Mouse (Mus musculus): ENCODE measurements around the gene Gse1.
A peak's percentile ranks its signal among the peaks of the same experiment; 100 is the strongest.

The Gse1 gene

GRCm38 (mm10) chr8:120428492-120428891 lies 200.2 kb downstream of the Gse1 start:
- no peak for DNase-seq

GRCm38 (mm10) chr8:120429116-120429515 lies 200.9 kb downstream of the Gse1 start:
- DNase-seq = no peak

- no peak for DNase-seq
Measured at GRCm38 (mm10) chr8:120431042-120431441, 202.8 kb downstream of the Gse1 start.

GRCm38 (mm10) chr8:120432438-120432837 lies 204.2 kb downstream of the Gse1 start:
- peak in 1 of 2 experiments; percentile 26 for DNase-seq

- DNase-seq = peak in 1 of 2 experiments; percentile 24
Measured at GRCm38 (mm10) chr8:120433143-120433542, 204.9 kb downstream of the Gse1 start.

- DNase-seq = peak; percentile 36 to 76
Measured at GRCm38 (mm10) chr8:120433734-120434133, 205.5 kb downstream of the Gse1 start.

GRCm38 (mm10) chr8:120435781-120436180 lies 207.5 kb downstream of the Gse1 start:
- no peak for DNase-seq

- no peak for DNase-seq
Measured at GRCm38 (mm10) chr8:120436491-120437030, 208.3 kb downstream of the Gse1 start.

- no peak for DNase-seq
Measured at GRCm38 (mm10) chr8:120437207-120437606, 209.0 kb downstream of the Gse1 start.

- DNase-seq = peak; percentile 84 to 88
Measured at GRCm38 (mm10) chr8:120437666-120438395, 209.6 kb downstream of the Gse1 start.

- DNase-seq = peak in 1 of 2 experiments; percentile 60
Measured at GRCm38 (mm10) chr8:120439309-120439708, 211.1 kb downstream of the Gse1 start.

GRCm38 (mm10) chr8:120440739-120441138 lies 212.5 kb downstream of the Gse1 start:
- DNase-seq = no peak

- DNase-seq = no peak
Measured at GRCm38 (mm10) chr8:120441637-120442036, 213.4 kb downstream of the Gse1 start.

- peak in 1 of 2 experiments; percentile 62 for DNase-seq
Measured at GRCm38 (mm10) chr8:120442306-120443003, 214.2 kb downstream of the Gse1 start.

GRCm38 (mm10) chr8:120445249-120445648 lies 217.0 kb downstream of the Gse1 start:
- no peak for DNase-seq

- no peak for DNase-seq
Measured at GRCm38 (mm10) chr8:120448131-120448530, 219.9 kb downstream of the Gse1 start.

- DNase-seq = no peak
Measured at GRCm38 (mm10) chr8:120449139-120449538, 220.9 kb downstream of the Gse1 start.

GRCm38 (mm10) chr8:120449608-120450031 lies 221.4 kb downstream of the Gse1 start:
- peak in 1 of 2 experiments; percentile 65 for DNase-seq

GRCm38 (mm10) chr8:120452111-120452510 lies 223.9 kb downstream of the Gse1 start:
- no peak for DNase-seq

- DNase-seq = no peak
Measured at GRCm38 (mm10) chr8:120454404-120454803, 226.1 kb downstream of the Gse1 start.

GRCm38 (mm10) chr8:120460375-120460774 lies 232.1 kb downstream of the Gse1 start:
- peak; percentile 67 to 72 for DNase-seq

- no peak for DNase-seq
Measured at GRCm38 (mm10) chr8:120462119-120462551, 233.9 kb downstream of the Gse1 start.

- no peak for DNase-seq
Measured at GRCm38 (mm10) chr8:120462611-120463010, 234.4 kb downstream of the Gse1 start.

Data from cerebellum, postnatal 14 days (tissue).